Mouse (Mus musculus) kidney, embryonic 14.5 days (tissue): Measurements from ENCODE around the gene Gm7534. TPM values are rescaled to one million over a fixed set of nuclear protein-coding genes. Genes with fewer than 3 reads are reported as not detected.

Source experiments
- ATAC-seq: fragments of 200-750 bp; cut with Nextera tagmentation; 2 replicates; pipeline ENCODE4 v1.8.0; 2017; ENCODE audit warnings: moderate number of reproducible peaks, mild to moderate bottlenecking, moderate TSS enrichment, moderate library complexity; ENCODE audit not compliant: low FRiP score, low TSS enrichment
- H3K27ac ChIP-seq: fragments of 300-500 bp; sonication (generic); 2 replicates; pipeline ENCODE4 v1.5.1; 2014; ENCODE audit warnings: low read depth, mild to moderate bottlenecking, low read length, moderate library complexity, mixed read lengths
- H3K27me3 ChIP-seq: fragments of 300-500 bp; sonication (generic); 2 replicates; pipeline ENCODE4 v1.6.1; 2014; ENCODE audit warnings: mild to moderate bottlenecking, low read length; ENCODE audit not compliant: control insufficient read depth, insufficient read depth
- H3K36me3 ChIP-seq: fragments of 300-500 bp; sonication (generic); 2 replicates; pipeline ENCODE4 v1.6.1; 2014; ENCODE audit warnings: low read length, mixed read lengths; ENCODE audit not compliant: control insufficient read depth, insufficient read depth
- H3K4me1 ChIP-seq: fragments of 300-500 bp; sonication (generic); 2 replicates; pipeline ENCODE4 v1.6.1; 2014; ENCODE audit warnings: low read length, mixed read lengths; ENCODE audit not compliant: control insufficient read depth, insufficient read depth
- H3K4me2 ChIP-seq: fragments of 300-500 bp; sonication (generic); replicated peaks from 2 replicates; pipeline ENCODE4 v1.6.1; 2014; ENCODE audit warnings: low read depth, mild to moderate bottlenecking, low read length
- H3K4me3 ChIP-seq: fragments of 300-500 bp; sonication (generic); 2 replicates; pipeline ENCODE4 v1.5.1; 2014; ENCODE audit warnings: mild to moderate bottlenecking, low read length
- H3K9ac ChIP-seq: fragments of 300-500 bp; sonication (generic); 2 replicates; pipeline ENCODE4 v1.6.1; 2014; ENCODE audit warnings: low read depth, mild to moderate bottlenecking, low read length, moderate library complexity
- H3K9me3 ChIP-seq: fragments of 300-500 bp; sonication (generic); 2 replicates; pipeline ENCODE4 v1.6.1; 2016; ENCODE audit warnings: low read length; ENCODE audit not compliant: control insufficient read depth
- WGBS: fragments of 180-500 bp; shearing (Covaris S2); extraction: QIAGEN DNeasy Blood & Tissue Kit; methylation state at CpG from one replicate; pipeline ENCODE4 v1.1.7; 2014; 5-methylcytosine and 5-hydroxymethylcytosine counted together
- polyA plus RNA-seq: library from polyadenylated mRNA; unstranded; fragments of >200 nt; fragmentation: Nextera tagmentation; extraction: Ambion mirVana; gene quantifications from 2 replicates; pipeline ENCODE4 v1.2.1, GENCODE M21; 2014

Gene Gm7534
- 0.34 and 0.50 TPM in 2 replicates for polyA plus RNA-seq

DNA sequence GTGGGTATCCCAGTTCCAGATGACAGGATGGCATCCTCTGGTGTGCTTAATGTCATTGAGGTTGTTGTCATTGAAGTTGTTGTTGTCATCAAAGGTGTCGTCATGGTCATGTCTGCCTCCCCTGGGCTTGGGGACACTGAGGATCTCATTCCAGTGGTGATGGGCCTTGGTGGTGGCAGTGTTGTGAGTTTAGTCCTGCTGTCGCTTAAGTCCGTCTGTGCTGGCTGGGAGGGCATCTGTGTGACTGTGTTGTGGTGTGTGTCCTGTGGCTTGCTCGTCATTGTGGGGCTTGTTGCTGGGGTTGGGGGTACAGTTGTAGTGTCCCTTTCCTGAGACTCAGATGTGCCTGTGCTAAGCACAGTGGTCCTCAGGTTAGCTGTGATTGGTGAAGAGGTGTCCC lies at the start of gene Gm7534:
Gm7534 (minus strand) TSS at position 101 of the 400 bp plus-strand sequence.
- 92% methylated on average over 4 of the region's 4 CpGs for WGBS
- H3K36me3 ChIP-seq = no peaks in the 10 kb centered on the region
- peaks cover 5% of the 10 kb centered on the region for H3K4me1 ChIP-seq
- no peak within 1 kb of the TSS for H3K4me2 ChIP-seq
- no peak for ATAC-seq
- H3K9ac ChIP-seq = no peak within 1 kb of the TSS
- H3K4me3 ChIP-seq = no peak within 1 kb of the TSS
- H3K27me3 ChIP-seq = no peaks in the 10 kb centered on the region
- H3K27ac ChIP-seq = no peak within 1 kb of the TSS
- no peaks in the 10 kb centered on the region for H3K9me3 ChIP-seq

DNA sequence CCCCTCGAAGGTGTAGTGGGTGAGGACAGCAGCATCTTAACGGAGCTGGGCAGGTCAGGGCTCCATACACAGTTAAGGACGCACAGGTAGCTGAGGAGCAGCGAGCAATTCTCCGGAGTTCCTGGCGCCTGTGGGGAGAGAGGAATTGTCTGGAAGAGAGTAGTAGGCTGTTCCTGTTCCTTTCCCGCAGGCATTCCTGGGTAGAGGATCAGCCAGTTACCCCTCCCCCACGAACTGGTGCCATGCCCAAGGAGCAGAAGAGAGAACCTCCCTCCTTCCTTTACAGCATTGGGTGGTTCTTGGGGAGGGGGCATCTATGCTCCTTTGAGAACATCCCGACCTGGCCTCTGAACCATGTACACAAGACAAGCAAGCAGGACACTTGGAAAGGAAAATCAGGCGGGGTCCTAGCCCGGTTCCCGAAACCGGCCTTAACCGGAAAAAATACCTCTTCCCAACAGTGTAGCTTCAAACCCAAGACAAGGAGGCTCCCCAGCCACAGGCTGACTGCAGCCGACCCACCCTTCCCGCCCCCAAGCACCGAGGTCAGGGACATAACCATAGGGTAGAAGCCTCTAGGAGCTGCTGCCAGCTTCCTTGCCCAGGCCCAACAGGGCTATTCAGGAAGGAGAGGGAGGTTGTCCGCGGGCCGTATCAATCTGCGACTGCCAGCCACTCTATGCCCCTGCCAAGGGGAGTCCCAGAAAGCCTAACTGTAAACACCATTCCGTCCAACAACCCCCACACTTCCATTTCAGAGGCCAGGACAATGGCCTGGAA lies 49.5 kb upstream of the Gm7534 start:
- no peaks in the 10 kb centered on the region for H3K9me3 ChIP-seq
- ATAC-seq = no peak
- H3K36me3 ChIP-seq = no peaks in the 10 kb centered on the region
- peak overlapping the region; percentile 46 for H3K4me3 ChIP-seq
- H3K4me2 ChIP-seq = peak overlapping the region; percentile 79
- H3K27ac ChIP-seq = peak overlapping the region; percentile 37; the same call in 1 of the 2 replicates
- H3K27me3 ChIP-seq = peaks cover 48% of the 10 kb centered on the region
- H3K4me1 ChIP-seq = peaks cover 50% of the 10 kb centered on the region
- peak overlapping the region; percentile 55; the same call in 1 of the 2 replicates for H3K9ac ChIP-seq
- WGBS = 11% methylated on average over 22 of the region's 22 CpGs

DNA sequence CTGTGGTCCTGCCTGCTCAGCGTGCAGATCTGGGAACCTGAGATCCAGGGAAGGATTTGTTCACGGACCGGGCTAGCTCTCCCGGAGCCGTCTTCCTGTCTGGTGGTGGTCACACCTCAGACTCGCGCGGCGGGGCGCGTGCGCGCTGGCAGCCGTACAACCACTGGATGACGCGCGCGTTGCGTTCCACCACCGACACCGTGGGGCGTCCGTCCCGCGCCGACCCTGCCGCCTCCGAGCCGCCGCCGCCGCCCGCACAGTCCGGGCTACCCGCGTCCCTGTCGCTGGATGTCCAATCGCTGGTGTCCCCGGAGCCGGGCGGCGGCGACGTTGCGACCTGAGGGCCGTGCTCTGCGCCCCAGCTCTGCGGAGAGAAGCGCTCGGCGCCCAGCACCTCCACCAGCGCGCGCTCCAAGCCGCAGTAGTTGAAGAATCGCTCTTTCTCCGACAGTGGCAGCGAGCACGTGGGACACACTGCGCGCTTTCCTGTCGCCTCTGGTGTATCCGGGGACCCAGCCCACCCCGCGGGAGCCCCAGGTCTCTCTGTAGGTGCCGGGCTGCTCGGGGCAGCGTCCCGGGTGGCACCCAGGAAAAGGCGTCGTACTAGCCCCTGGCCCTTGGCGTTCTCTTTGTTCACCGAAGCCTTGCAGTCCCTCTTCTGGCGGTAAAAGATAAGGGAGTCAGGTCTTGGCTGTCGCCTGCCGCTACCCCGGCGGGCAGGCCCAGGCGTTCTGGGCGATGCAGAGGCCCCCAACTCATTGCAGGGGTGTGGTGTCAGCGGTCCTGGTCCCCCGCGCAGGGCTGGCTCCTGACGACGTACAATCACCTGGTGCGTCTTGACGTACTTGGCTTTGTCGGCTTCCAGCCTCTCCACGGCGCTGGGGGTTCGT lies 48.7 kb upstream of the Gm7534 start:
- Histone ChIP-seq H3K36me3 (no peaks in the 10 kb centered on the region), H3K4me2 (peak overlapping the region; percentile 79), H3K27ac (no peak overlapping the region), H3K9ac (peak overlapping the region; percentile 55), H3K27me3 (peaks cover 48% of the 10 kb centered on the region), H3K4me1 (peaks cover 48% of the 10 kb centered on the region), H3K9me3 (no peaks in the 10 kb centered on the region), H3K4me3 (peak overlapping the region; percentile 46)
- ATAC-seq = no peak; the same call in 1 of the 2 replicates
- WGBS = under 1% methylated on average over 90 of the region's 91 CpGs

DNA sequence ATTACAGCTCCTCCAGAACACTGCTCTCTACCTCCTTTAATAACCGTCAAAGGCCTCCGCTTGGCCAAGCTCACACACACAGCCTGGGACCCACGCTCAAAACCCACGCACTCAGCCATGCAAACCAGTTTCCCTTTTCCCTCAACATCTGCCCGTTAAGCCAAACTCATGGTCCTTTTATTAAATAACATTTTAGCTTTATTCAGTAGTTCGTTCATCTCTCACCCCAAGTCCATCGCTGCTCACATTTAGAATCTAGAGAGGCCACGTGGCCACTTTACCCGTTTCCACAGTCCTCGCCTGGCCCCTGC lies 48.1 kb upstream of the Gm7534 start:
- H3K9me3 ChIP-seq = no peaks in the 10 kb centered on the region
- peak overlapping the region; percentile 46 for H3K4me3 ChIP-seq
- H3K27ac ChIP-seq = no peak overlapping the region
- no peak for ATAC-seq
- peak overlapping the region; percentile 55; the same call in 1 of the 2 replicates for H3K9ac ChIP-seq
- 13% methylated on average over 10 of the region's 10 CpGs for WGBS
- H3K4me1 ChIP-seq = peaks cover 42% of the 10 kb centered on the region
- no peaks in the 10 kb centered on the region for H3K36me3 ChIP-seq
- peaks cover 48% of the 10 kb centered on the region for H3K27me3 ChIP-seq
- peak overlapping the region; percentile 79 for H3K4me2 ChIP-seq

DNA sequence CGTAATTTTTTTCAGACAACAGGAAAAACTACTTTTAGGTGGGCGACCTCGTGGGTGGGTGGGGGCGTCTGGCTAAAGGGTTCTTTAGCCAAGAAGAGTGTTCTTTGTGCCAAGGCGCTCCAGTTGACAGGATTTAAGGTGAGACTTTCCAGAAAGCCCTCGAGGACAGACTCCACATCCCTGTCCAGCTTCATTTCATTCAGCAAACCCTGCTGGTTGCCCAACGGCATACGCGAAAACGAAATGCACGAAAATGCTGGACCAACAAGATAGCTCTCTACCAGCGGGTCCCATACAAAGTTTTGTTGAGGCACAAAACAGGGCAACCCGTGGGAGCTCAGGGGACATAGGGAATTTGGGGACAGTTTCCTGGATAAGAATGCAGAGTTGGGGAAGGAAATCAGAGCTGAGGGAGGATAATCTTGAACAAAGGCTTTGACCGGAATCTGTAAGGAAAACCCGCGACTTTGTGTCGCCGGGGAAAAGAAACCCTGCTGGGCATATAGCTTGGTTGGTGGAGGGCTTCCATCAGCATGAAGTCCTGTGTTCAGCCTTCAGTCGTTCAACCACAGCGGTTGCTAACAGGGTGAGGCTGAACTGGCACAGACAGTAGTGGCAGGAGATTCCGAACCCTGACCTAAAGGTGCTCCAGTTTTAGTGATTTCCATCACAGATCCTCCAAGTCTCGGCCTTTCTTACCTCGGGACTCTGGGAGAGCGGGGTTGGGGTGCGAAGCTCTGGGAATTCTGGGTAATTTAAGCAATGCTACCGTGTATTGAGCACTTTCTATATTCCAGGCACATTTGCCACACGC lies 47.5 kb upstream of the Gm7534 start:
- ATAC-seq = no peak
- 10% methylated on average over 27 of the region's 27 CpGs for WGBS
- peaks cover 48% of the 10 kb centered on the region for H3K27me3 ChIP-seq
- H3K4me3 ChIP-seq = peak overlapping the region; percentile 46
- H3K4me1 ChIP-seq = peaks cover 44% of the 10 kb centered on the region; the same call in 1 of the 2 replicates
- peak overlapping the region; percentile 50 for H3K9ac ChIP-seq
- peak overlapping the region; percentile 79 for H3K4me2 ChIP-seq
- no peak overlapping the region for H3K27ac ChIP-seq
- no peaks in the 10 kb centered on the region for H3K9me3 ChIP-seq
- no peaks in the 10 kb centered on the region for H3K36me3 ChIP-seq

DNA sequence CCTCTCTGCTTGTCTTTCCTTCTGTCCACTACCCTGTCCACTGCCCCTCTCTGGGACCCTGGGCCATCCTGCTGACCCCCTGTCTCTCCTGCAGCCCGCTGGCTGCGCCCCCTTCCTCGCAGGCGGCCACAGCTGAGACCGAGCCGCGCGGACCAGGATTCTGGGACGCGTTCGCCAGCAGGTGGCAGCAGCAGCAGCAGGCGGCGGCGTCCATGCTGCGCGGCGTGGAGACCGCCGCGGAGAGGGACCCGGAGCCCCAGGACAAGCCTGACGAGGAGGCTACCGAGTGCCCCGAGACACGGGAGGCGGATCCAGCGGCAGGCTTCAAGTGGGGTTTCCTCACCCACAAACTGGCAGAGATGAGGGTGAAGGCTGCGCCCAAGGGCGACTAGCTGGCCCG lies 46.8 kb upstream of the Gm7534 start:
- peak; percentile 51 for ATAC-seq
- Histone ChIP-seq H3K9me3 (no peaks in the 10 kb centered on the region), H3K4me3 (peak overlapping the region; percentile 46), H3K4me2 (peak overlapping the region; percentile 79), H3K9ac (peak overlapping the region; percentile 50), H3K27me3 (peaks cover 48% of the 10 kb centered on the region), H3K36me3 (no peaks in the 10 kb centered on the region), H3K4me1 (peaks cover 45% of the 10 kb centered on the region; the same call in 1 of the 2 replicates), H3K27ac (no peak overlapping the region)
- 1% methylated on average over 30 of the region's 30 CpGs for WGBS

DNA sequence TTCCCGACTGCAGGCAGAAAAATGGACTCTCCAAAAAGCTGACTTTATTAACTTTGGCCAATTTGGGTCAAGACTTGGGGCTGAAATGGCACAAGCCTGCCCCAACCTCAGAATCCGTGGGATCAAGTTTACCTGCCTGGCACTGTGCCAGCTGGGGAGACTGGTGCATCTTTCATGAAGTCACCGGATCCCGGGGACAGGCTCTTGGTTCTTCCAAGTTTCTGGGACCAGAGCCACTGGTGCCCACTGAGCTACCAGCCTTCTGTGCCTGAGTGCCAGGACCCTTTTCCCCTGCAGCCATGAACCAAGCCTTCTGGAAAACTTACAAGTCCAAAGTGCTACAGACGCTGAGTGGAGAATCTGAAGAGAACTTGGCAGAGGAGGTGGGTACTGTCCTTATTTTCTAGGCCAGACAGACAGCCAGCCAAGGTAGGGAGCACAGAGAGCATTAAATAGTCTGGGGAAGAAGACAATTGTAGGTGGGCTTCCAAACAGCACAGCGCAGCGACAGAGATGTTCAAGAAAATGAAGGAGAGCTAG lies 44.0 kb upstream of the Gm7534 start, which contains the start of gene Gm30191:
Gm30191 (plus strand) TSS at position 217 of the 540 bp plus-strand sequence.
- Histone ChIP-seq H3K27ac (no peak within 1 kb of the TSS), H3K9ac (peak within 1 kb of the TSS; percentile 84; the same call in 1 of the 2 replicates), H3K4me2 (peak within 1 kb of the TSS; percentile 91), H3K36me3 (0 out of 2 replicates have a peak, but pooled peaks cover 2% of the 10 kb centered on the region), H3K4me1 (peaks cover 30% of the 10 kb centered on the region; the same call in 1 of the 2 replicates), H3K4me3 (peak within 1 kb of the TSS; percentile 89; the same call in 1 of the 2 replicates), H3K9me3 (no peaks in the 10 kb centered on the region), H3K27me3 (peaks cover 28% of the 10 kb centered on the region)
- 82% methylated on average over 7 of the region's 7 CpGs for WGBS
- ATAC-seq = no peak

DNA sequence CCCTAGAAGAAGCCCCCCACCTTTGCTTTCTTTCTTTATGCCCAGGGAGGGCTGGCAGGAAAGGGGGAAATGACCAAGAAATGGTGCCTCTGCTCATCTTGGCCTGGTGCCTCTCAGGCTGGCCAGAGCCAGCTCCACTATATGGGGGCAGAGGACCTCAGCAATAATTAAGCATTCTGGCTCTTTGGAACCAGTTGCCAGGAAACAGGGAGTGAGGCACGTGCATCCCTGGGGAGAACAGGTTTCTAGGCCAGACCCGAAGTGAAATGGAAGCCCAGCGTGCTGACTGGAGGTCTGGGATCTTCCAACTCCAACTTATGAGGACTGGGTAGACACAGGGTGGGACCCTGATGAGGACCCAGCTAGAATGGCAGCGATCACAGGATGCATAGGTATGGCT lies 43.5 kb upstream of the Gm7534 start:
- Histone ChIP-seq H3K9ac (peak overlapping the region; percentile 84; the same call in 1 of the 2 replicates), H3K4me2 (no peak overlapping the region), H3K27ac (no peak overlapping the region), H3K9me3 (no peaks in the 10 kb centered on the region), H3K4me3 (no peak overlapping the region), H3K4me1 (peaks cover 25% of the 10 kb centered on the region; the same call in 1 of the 2 replicates), H3K27me3 (peaks cover 23% of the 10 kb centered on the region), H3K36me3 (0 out of 2 replicates have a peak, but pooled peaks cover 2% of the 10 kb centered on the region)
- ATAC-seq = no peak
- 46% methylated on average over 4 of the region's 4 CpGs for WGBS
